In genomic region chr9:102846348-102846747, GRCm38 (mm10) we compare ENCODE assay signal across 23 mouse cellular contexts. TPM values are rescaled to one million over a fixed set of nuclear protein-coding genes. Genes with fewer than 3 reads are reported as not detected.
A peak's percentile ranks its signal among the peaks of the same experiment; 100 is the strongest.
DNase-seq lines count a peak whose midpoint lies in the region; ATAC-seq and TF ChIP-seq lines count a peak whose summit lies in the region.
"Had no signal": no experiment of that assay in that cellular context is flagged by ENCODE, and none has a peak within 500 bp of the region (broad histone marks: within the 10 kb centered on the region; RNA-seq: fewer than 3 reads in every experiment).

No protein-coding gene starts in this region.

- H3K27me3 ChIP-seq in embryonic facial prominence, embryonic 15.5 days: no peaks in the 10 kb centered on the region
- H3K27me3 ChIP-seq in embryonic facial prominence, embryonic 10.5 days (replicated peaks; ENCODE audit: low read depth, poor library complexity, severe bottlenecking): no peaks in the 10 kb centered on the region
- H3K27me3 ChIP-seq: embryonic facial prominence, embryonic 13.5 days; forebrain, embryonic 15.5 days; heart, embryonic 13.5 days had no signal

- no peak overlapping the region for H3K9ac ChIP-seq in embryonic facial prominence, embryonic 15.5 days
- H3K9ac ChIP-seq: embryonic facial prominence, embryonic 13.5 days; forebrain, embryonic 15.5 days; heart, embryonic 13.5 days; hindbrain, embryonic 14.5 days had no signal

- no peaks in the 10 kb centered on the region for H3K9me3 ChIP-seq in embryonic facial prominence, embryonic 15.5 days (replicated peaks)
- no peaks in the 10 kb centered on the region for H3K9me3 ChIP-seq in embryonic facial prominence, embryonic 10.5 days
- H3K9me3 ChIP-seq: embryonic facial prominence, embryonic 13.5 days; forebrain, embryonic 15.5 days; heart, embryonic 13.5 days had no signal

- ATAC-seq in embryonic facial prominence, embryonic 15.5 days (ENCODE audit: insufficient number of reproducible peaks, low FRiP score, low TSS enrichment, low read depth): no peak
- ATAC-seq: activated CD4-positive, CD25-positive, alpha-beta regulatory T cell, adult 4 months; forebrain, embryonic 15.5 days; hindbrain, postnatal 0 days; inflammation-experienced regulatory T-cells, adult 6 months had no signal

- no peaks in the 10 kb centered on the region for H3K36me3 ChIP-seq in embryonic facial prominence, embryonic 15.5 days
- H3K36me3 ChIP-seq in embryonic facial prominence, embryonic 10.5 days (replicated peaks): no peaks in the 10 kb centered on the region
- H3K36me3 ChIP-seq: embryonic facial prominence, embryonic 13.5 days; forebrain, embryonic 15.5 days; heart, embryonic 13.5 days had no signal

- peak overlapping the region; percentile 39; the same call in 1 of the 2 replicates for H3K27ac ChIP-seq in embryonic facial prominence, embryonic 15.5 days (replicated peaks)
- no peak overlapping the region for H3K27ac ChIP-seq in embryonic facial prominence, embryonic 10.5 days (replicated peaks)
- peak overlapping the region; percentile 80 for H3K27ac ChIP-seq in layer of hippocampus, adult 2 months
- H3K27ac ChIP-seq: forebrain, embryonic 15.5 days; hindbrain, embryonic 14.5 days; hindbrain, postnatal 0 days had no signal

- no peak for DNase-seq in embryonic facial prominence, embryonic 10.5 days (ENCODE audit: low spot score)
- DNase-seq in layer of hippocampus, adult 2 months (ENCODE audit: low spot score in 2 of 2): peak in 1 of 2 experiments; percentile 11
- no peak for DNase-seq in layer of hippocampus, adult 9-11 months
- DNase-seq in brain, adult 2 months (ENCODE audit: low read depth, low spot score): peak; percentile 55
- no peak for DNase-seq in urinary bladder, adult 2 months (ENCODE audit: low spot score)
- DNase-seq: adrenal gland, adult 8-10 months; adrenal gland, postnatal 25 days; cerebellum, adult 11 months; cerebellum, adult 2 months; cerebellum, adult 9-11 months; cerebellum, postnatal 25 days; gastrocnemius, postnatal 25 days; heart, adult 18-20 months; heart, postnatal 14 days; heart, postnatal 4 days had no signal

- no peak overlapping the region for H3K4me2 ChIP-seq in embryonic facial prominence, embryonic 15.5 days (replicated peaks)
- H3K4me2 ChIP-seq: embryonic facial prominence, embryonic 13.5 days; forebrain, embryonic 15.5 days; heart, embryonic 13.5 days; hindbrain, embryonic 14.5 days had no signal

- WGBS in embryonic facial prominence, embryonic 15.5 days: 65% methylated on average over 5 of the region's 5 CpGs
- WGBS in embryonic facial prominence, embryonic 10.5 days: 84% methylated on average over 5 of the region's 5 CpGs

- no peak overlapping the region for H3K4me3 ChIP-seq in embryonic facial prominence, embryonic 15.5 days (replicated peaks)
- H3K4me3 ChIP-seq in embryonic facial prominence, embryonic 10.5 days: no peak overlapping the region
- no peak overlapping the region for H3K4me3 ChIP-seq in layer of hippocampus, adult 2 months
- H3K4me3 ChIP-seq: embryonic facial prominence, embryonic 13.5 days; forebrain, embryonic 15.5 days; heart, embryonic 13.5 days had no signal

- H3K4me1 ChIP-seq in embryonic facial prominence, embryonic 15.5 days: peaks cover 64% of the 10 kb centered on the region
- H3K4me1 ChIP-seq in embryonic facial prominence, embryonic 10.5 days: peaks cover 63% of the 10 kb centered on the region

- no peak for TF ChIP-seq CTCF in layer of hippocampus, adult 2 months (conservative IDR thresholded peaks at IDR 0.05)

RNA-seq across cellular contexts. Expression of gene Ryk, which starts 11.6 kb away (rescaled TPM):
- 24.8 and 33.1 TPM in 2 replicates for polyA plus RNA-seq in embryonic facial prominence, embryonic 15.5 days (2015; fragmentation: Nextera tagmentation; extraction: Ambion mirVana)
- polyA plus RNA-seq in embryonic facial prominence, embryonic 10.5 days (2016; fragmentation: Nextera tagmentation; extraction: Ambion mirVana): 15.8 and 15.9 TPM in 2 replicates
- 10 to 100 TPM; 44.5 to 46.3 TPM for total RNA-seq in layer of hippocampus, adult 2 months (2021)
- 69.2 and 78.7 TPM in 2 replicates for polyA plus RNA-seq in urinary bladder, adult 2 months (2012; rRNA removed)
